Mouse (Mus musculus) kidney, postnatal 14 days (tissue): ENCODE results near the gene Slc12a4.

Experiments
- DNase-seq: peaks from one replicate; pipeline ENCODE4 v3.0.0; 2022; ENCODE audit warnings: mixed read lengths

Gene Slc12a4

DNA sequence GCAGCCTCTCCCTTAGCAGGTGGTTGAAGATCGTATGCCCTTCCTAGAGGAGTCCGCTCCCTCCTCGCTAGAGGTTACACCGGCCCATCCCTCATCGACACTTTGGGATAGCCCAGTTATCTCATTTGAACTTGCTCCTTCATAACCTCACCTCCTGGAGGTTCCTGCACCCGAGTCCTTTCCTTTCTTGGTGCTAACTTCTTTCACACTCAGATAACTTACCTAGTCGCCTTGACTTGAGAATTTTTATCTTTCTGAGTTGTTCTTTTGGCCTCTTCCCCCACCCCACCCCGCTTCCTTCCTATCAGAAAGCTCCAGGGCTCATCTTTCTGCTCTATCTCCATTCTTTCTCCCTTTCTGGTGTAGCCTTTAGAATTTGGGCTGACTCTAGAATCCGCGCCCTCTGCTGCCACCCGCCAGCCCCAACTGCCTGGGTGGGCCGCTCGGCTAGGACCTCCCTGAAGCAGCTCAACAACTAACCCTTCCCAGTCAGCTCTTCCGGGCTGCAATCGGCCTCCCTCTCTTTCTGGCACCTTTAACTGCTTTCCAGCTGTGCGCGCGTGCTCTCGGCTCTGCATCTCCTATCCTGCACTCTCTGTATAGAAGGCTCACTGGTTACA, 905 bp upstream of the Slc12a4 start:
- DNase-seq: no peak

DNA sequence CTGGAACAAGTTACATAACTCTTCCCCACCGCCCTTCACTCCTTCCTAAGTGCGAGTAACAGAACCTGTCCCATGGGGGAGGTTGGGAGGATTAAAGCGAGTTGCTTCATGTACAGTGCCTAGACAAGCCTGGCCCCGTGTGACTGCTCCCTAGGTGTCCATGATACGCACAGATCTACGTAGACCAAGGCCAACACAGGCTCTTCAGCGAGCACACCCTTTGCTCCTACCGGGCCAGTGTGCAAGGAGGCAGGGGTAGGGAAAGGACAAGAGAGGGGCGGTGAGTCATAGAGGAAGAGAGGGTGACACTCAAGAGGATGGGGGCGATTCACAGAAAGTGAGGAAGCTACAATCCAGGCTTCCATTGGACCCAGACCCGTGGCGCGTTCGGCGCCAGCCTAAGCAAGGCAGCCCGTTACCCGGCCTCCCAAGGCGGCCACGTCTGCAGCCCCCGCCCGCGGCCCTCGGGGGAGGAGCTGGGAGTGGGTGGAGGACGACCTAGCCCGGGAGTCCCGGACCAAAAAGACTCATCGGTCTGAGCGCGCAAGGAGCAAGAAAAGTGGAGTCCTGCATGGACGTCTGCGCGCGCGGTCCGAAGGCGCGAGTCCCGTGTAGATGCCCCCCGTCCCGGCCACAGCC, 512 bp downstream of the Slc12a4 start:
- peak; percentile 64 for DNase-seq

DNA sequence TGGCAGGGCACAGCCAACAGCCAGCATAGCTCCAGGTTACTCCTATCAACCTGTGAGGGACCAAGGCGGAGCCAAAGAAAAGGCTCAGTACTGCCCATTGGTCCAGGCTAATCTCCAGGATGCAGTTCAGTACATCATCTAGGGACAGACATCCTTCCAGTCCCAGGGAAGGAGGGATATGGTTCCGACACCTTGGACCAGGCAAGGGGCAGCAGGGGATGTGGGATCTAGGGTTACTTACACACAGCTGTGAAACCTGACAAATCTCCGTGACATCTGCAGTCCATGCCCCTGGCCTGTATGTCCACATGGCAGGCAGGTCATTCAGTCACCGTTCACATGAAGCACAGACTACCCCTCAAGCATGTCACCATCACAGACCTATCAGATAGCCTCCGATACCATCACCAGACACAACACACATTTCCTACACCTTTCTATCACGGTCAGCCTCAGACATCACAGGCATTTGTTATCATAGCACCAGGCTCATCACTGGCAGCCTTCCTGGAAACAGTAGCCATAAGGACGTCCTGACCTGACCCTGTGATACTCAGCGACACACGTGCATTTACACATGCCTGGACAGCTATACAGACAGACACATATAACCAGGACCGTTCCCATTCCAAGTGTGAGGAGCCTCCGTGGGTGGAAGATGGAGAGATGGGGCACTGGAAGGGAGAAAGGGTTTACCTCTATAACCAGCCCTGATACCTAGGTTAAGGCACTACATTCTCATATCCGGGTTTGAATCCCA, 1.2 kb downstream of the Slc12a4 start:
- no peak for DNase-seq

DNA sequence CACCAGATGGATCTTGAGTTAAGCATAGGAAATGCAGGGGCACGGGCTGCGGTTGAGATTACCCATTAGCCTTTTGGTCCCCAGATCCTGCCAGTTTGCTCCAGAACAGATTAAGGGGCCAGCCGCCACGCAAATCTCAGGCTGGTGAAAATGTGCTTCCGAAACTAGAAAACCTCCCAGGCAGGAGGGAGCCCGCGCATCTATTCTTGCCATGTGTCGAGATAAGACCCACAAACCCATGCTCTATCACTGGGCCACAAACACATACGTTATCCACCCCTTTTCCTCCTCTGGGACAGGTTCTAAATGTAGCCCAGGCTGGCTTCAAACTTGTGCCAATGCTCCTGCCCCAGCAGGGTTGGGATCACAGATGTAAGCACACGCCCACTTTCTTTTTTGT, 4.4 kb downstream of the Slc12a4 start:
- no peak for DNase-seq

DNA sequence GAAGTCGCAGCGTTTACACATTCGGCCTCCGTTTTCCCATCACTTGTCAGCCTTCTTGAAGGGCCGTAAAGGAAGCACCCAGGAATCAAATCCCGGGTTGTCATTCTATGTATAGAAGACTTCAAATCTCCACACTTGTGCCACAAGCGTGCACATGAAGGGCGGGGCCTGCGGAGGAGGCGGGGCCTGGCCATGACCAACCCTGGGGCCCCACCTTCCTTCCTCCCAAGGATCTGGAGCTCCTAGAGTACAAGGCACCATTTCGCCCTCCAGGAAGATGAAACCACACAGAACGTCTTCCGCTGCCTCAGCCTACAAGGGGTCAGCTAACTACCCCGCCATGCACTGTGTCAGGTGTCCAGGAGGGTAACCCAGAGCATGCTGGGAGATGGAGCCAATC, 4.8 kb downstream of the Slc12a4 start:
- DNase-seq: no peak

DNA sequence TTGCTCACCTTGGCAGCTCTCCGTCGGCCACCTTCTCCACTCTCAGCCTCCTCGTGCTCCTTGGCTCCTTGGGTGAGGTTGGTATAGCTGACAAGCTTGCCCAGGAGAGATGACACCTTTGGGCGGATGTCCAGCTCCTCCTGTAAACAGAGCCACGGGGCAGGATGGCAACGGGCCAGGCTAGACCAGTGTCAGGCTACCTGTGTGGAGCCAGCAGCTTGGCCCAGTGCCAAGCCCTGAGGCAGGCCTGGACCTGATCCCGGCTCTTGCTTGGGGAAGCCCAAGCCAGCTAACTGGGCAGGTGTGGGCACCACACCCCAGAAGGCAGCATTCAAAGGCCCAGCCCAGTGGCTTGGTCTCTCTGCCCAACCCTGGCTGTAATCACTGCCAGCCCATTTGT, 6.5 kb downstream of the Slc12a4 start:
- peak; percentile 90 for DNase-seq

DNA sequence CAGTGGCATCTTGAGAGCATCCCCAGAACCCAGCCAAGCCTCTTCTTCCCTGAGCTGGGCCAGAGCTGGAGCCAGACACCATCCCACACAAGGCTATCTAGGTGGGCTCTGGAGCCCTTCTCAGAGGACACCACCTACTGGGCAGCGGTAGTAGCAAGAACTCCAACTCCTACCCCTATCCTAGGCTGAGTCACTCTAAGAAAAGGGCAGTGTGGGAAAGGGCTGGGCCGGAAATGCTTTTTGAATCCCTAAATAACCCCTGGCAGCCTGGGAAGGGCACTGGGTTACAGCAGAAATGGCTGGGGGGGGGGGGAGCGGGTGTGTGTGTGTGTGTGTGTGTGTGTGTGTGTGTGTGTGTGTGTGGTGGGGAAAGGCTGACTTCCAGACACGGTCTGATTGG, 8.1 kb downstream of the Slc12a4 start:
- DNase-seq: peak; percentile 81

DNA sequence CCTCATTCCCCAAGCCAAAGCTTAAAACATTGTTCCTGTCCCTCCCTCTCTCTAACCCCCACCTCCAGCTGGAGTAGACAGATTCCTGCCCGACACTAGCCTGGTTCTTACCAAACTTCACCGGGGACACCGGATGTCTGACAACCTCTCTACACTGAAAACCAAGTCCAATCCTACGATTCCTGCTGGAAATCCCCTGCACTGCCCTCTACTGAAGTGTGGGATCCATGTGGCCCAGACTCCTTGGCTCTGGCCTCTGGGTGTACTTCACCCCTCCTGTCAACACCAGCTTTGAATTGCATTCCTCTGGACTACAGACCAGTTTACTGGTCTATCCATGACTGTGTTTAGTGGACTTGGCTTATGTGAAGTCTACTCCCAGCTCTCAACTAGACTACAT, 9.3 kb downstream of the Slc12a4 start:
- DNase-seq: no peak

DNA sequence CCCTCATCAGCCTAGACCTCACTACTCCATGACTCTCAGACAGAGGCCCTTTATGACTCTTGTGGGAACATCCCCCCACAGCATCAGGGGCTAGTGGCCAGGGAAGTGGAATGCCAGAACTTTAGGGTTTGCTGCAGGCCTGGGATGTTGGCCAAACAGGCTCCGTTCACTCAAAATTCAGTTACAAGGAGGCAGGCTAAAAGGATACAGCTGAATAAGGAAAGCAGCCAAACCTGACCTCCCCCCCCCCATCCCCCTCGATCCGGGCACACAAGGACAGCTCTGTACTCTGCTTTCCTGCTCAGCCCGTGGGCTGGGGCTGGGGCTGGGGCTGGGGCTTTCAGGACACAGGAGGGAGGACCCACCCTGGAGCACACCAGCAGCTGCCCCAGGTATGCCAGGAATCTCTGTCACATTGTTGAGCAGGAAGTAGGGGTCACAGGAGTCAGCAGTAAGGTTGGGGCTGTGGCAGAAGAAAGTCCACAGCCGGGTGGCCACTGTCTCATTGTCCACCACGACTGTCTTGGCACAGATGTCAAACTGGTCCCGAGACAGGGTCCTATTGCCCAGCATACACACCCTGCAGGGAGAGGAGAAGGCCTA, 14.7 kb downstream of the Slc12a4 start:
- peak; percentile 72 for DNase-seq

DNA sequence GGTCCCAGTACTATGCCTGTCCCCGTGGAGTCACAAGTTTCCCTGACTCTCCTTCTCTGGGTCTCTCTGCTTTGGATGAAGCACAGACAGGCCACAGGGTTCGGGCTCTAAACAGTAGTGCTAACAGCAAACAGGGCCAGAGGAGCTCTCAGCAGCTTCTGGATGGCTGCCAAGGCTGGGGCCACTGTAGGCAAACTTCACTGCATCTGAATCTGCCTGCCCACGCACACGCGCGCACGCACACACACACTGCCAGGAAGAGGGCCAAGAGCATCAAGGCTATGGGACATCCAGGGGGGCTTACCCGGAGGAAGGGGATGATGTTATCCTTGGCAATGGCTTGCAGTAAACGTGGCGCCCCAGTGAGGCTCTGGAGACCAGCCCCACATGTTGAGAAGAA, 16.5 kb downstream of the Slc12a4 start:
- DNase-seq: peak; percentile 72

DNA sequence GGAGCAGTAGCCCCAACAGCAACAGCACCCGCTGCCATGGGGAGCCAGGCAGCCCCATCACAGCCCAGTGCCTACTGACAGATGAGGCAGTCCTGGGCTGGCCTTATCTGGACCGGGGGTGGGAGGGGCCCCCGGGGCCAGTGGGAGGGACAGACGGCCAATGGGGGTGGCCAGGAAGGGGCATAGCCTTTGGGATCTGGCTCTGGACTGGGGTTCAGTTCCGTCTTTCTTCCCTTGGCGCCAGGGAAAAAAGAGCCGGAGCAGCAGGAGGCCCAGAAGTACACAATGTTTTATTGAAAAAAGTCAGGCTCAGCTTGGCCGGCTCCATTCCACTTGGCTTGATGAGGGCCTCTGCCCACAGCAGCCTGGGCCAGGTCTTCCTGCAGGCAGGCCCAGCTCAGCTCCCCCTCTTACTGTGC, 22.6 kb downstream of the Slc12a4 start, which contains the start of gene Lcat:
Lcat (minus strand) TSS at position 62 of the 419 bp plus-strand sequence.
- no peak for DNase-seq

DNA sequence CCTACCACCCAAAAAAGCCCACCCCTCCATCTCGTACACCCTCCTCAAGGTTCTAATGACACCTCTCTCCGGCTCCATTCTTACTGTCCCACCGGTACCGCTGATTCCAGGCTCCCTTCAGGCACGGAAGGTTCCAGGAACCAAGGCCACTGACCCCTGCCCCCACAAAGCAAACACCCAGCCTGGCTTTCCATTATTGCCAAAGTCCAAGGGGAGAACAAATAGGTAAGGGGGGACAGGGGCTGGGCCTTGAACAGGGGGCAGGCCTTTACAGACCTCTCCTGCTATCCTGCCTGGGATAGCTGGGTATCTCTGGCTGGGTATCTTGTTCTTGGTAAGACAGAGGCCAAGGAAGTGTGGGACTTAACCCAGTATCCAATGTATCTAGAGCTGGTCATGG, 23.4 kb downstream of the Slc12a4 start:
- no peak for DNase-seq

DNA sequence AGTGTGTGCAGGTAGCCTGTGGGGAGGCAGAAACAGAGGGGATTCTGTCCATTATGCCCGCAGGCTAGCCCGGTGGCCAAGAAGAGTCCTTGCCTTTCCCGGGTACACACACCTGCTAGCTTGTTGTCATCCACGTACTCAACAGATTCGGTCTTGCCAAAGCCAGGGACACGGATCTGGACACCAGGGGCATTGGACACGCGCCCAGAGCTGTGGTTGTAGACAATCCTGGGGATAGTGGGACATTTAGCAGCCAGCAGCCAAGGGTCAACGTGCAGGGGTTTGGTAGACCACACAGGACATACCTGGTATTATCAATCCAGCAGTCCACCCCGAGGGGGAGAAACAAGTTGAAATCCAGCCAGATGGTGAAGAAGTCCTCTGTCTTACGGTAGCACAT, 23.9 kb downstream of the Slc12a4 start:
- no peak for DNase-seq

DNA sequence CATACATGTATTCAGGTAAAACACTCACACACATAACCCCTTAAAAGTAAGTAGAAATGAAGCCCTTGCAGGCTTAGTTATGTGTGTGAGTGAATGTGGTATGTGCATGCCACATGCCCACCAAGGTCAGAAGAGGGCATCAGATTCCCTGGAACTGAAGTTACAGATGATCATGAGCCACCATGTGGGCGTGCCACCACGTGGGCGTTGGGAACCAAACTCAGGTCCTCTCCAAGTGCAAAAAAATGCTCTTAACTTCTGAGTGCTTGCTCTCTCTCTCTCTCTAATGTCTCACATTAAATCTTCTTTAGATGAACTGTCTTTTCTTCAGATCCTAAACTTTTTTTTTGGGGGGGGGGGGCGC, 27.6 kb downstream of the Slc12a4 start, which contains the start of gene Psmb10:
Psmb10 (minus strand) TSS at position 139 of the 364 bp plus-strand sequence.
- peak; percentile 45 for DNase-seq

DNA sequence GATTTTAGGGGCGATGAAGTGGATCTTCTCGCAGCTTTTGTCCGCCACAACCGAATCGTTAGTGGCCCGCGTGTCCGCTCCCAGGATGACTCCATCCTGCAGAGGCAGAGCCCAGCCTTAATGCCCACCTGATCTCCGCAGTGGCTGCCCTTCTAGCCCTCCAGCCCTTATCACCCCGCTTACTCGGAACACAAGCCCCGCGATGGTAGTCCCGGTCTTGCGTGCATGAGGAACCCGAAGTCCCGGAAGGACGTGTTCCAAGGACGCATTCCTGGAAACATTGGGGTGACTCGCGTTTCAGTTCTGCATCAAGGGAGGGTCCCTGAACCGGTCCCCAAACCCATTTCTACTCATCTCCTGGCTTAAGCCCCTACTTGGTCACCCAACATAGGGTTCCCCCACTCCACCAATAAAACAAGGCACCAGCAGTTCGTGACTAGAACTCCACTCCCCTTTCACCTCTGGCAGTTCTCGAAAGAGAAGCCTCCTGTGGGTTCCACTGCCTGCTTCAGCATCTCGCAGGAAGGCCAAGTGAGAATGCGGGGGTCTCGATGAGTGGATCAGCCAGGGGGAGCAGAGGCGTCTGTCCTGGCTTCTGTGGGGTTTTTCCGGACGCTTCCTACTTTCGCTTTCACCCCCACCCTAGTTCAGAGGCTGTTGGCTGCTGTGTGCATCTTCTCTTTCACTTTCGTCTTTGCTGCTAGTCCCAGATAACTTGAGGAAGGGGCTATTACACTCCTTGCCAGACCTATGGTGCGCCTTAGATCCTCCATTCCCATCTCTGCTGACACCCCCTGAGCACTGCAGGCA, 28.2 kb downstream of the Slc12a4 start:
- DNase-seq: peak; percentile 60

DNA sequence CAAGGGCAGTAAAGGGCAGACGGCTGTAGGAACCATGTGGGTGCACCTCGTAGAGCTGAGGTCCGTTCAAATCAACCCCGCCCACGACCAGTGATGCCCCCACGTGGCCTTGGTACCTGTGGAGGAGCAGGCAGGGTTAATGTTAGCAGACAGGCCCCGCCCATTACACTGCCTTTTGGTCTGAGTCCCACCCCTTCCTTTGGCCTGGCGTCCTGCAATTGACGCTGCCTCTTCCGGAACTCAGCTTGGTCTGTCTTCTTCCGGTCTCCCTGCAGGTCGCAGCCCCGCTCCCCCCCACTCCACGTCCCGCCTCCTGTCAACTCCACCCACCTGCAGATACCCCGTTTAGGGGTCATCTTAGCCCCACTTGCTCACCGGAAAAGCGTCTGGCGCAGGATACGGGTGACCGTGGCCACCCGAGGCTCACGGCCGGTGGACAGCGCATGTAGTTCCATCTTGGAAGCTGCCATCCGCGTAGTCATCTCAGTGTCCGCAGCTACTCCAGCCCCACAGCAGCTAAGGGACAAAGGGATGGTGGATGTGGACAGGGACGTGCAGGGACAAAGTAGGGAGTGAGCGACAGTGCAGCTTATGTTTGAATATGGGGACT, 28.9 kb downstream of the Slc12a4 start:
- peak; percentile 94 for DNase-seq

DNA sequence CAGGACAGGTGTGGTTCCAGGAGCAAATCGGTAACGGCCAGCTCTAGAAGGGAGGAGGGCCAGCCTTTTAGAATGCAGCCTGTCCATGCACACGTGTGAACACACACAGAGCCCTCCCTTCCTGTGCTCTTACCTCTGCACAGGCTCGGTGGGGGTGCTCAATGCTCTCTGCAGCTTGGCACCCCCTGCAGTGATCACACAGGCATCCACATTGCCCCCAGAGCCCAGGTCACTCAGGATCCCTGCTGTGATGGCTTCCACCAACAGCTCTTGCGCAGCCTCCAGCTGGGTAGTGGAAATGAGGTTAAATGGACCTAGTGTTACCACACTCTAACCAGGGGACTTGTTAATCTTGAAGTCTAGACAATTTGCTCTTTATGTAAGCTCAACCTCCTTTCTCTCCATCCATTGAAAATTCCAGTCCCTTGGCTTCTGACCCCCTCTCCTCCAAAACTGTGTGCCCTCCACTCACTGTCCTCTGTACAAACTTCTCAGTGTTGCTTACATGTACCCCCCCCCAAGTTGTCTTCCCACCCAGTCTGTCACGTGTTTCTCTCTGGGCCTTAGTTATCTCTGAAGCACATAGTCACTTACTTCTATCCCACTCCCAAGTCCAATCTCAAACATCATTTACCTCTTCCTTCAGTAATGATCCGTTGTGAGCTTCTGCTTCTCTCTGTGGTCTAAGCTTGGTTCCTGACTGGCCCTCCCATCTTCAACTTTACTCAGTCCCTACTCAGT, 29.9 kb downstream of the Slc12a4 start:
- no peak for DNase-seq

DNA sequence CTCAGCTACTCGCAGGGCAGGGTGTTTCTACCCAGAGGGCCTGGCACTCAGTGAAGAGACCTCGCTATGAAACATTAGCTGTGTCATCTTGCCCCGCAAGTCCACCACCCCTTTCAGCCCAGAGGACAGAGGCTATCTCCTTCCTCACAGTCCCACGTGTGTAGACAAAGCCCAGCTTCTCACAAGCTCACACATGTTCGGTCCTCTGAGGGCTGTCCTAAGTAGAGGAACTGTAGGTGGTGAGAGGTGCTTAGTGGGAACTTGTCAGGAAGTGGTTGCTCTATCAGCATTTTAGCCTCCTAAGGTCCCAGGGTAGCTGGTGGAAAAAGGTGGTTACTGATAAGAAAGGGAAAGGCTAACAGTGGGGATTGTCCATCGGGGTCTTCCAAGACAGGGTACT, 30.8 kb downstream of the Slc12a4 start:
- no peak for DNase-seq

DNA sequence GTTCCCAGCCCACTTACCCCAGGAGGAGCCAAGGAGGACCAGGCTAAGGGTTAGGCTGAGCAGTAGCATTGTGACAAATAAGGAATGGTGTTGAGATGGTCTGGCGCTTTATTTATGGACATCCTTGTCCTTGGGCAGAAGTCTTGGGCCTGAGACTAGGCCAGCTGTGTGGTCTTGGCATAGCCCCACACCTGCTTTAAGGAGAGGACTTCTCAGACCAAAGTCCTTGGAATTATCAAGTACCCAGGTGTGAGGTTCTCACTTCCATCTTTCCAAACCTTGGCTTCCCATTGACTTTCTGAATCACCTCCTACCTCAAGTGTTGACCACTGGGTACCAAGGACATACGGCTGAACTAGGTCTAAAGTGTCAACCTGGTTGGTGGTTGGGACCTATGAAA, 32.1 kb downstream of the Slc12a4 start, which contains the start of gene Ctrl:
Ctrl (minus strand) TSS at position 101 of the 400 bp plus-strand sequence.
- no peak for DNase-seq

DNA sequence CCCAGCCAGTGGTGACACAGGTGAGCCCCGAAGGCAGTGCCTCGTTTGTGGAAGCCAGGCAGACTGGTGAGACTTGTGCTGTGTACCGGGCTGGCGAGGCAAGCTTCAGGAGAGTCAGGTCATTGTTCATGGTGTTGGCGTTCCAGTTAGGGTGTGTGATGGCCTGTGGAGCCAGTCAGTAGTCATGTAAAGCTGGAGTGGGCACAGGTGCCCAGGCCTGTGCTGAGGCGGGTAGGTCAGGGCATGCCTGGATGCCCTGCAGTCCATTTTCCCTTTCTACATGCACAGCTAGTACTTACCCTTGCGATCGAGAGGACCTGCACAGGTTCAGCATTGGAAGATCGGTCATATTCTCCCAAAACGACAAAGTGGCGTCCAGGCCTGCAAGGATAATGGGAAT, 33.4 kb downstream of the Slc12a4 start:
- DNase-seq: no peak

DNA sequence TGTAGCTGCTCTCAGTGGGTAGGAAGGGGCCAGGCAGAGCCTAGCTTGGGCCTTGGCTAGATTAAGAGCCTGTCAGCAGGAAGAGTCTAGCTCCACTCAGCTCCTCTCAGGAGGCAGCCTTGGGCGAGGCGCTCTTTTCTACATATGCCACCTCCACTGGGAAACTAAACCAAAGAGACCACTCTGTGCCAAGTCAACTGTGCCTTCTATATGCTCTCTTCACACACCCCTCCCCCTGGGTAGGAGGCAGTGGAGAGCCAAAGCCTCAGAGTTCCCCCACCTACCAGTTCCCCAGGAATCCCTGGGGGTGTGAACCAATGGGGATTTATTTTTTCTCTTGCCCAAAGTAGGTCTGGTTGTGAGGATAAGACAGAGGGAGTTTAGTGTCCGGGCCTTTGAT, 34.6 kb downstream of the Slc12a4 start:
- no peak for DNase-seq

DNA sequence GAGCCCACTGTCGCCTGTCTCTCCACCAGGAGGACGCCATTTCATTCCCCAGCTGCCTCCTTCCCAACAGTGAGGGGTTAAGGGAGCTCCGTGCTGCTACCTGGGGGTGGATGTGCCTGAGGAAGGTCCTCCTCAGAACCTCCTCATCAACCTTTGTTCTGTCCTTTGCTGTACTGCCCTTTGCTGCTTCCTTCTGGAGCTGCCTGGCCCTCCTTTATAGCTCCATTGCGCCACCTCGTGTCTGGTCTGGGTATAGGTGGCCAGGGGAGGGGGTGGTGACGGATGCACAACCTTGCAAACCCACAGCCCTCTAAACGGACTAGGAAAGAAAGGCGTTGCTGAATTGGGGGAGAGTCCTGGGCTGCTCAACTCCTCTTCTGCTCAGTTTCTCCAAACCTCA, 35.3 kb downstream of the Slc12a4 start:
- DNase-seq: peak; percentile 78
